ENCODE assay signal across 17 mouse cellular contexts in the genomic region with DNA sequence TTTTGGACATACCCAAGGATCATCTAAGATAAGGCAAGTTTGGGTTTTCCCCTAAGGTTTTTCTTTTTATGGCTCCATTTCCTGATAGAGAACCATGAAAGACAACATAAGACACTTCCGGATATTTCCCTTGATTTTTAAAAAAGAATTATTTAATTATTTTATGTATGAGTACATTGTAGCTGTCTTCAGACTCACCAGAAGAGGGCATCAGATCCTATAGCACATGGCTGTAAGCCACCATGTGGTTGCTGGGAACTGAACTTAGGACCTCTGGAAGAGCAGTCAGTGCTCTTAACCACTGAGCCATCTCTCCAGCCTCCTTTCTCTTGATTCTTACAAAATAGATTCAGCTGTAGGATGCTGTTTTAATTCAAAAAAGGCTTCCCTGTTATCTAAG. TPM values are rescaled to one million over a fixed set of nuclear protein-coding genes. Genes with fewer than 3 reads are reported as not detected.
"Had no signal": no experiment of that assay in that cellular context is flagged by ENCODE, and none has a peak within 500 bp of the region (broad histone marks: within the 10 kb centered on the region; RNA-seq: fewer than 3 reads in every experiment).

No protein-coding gene starts in this region.

- H3K27me3 ChIP-seq: limb, embryonic 15.5 days; liver, embryonic 13.5 days; midbrain, embryonic 15.5 days had no signal

- ATAC-seq: intestine, postnatal 0 days; midbrain, embryonic 15.5 days had no signal

- H3K9ac ChIP-seq: limb, embryonic 15.5 days; liver, embryonic 13.5 days; midbrain, embryonic 15.5 days had no signal

- H3K4me3 ChIP-seq: limb, embryonic 15.5 days; liver, embryonic 13.5 days; megakaryocyte, embryonic 14.5 days; midbrain, embryonic 15.5 days had no signal

- H3K36me3 ChIP-seq: limb, embryonic 15.5 days; liver, embryonic 13.5 days; midbrain, embryonic 15.5 days had no signal

- H3K27ac ChIP-seq: limb, embryonic 15.5 days; liver, embryonic 13.5 days; macrophage; midbrain, embryonic 15.5 days had no signal

- H3K4me2 ChIP-seq: limb, embryonic 15.5 days; liver, embryonic 13.5 days; midbrain, embryonic 11.5 days; midbrain, embryonic 15.5 days had no signal

- H3K9me3 ChIP-seq: limb, embryonic 15.5 days; liver, embryonic 13.5 days; megakaryocyte, embryonic 14.5 days; midbrain, embryonic 15.5 days had no signal

- H3K4me1 ChIP-seq: limb, embryonic 15.5 days; liver, embryonic 13.5 days; megakaryocyte, embryonic 14.5 days had no signal

- DNase-seq: kidney, adult 8-10 months; kidney, postnatal 25 days; liver, embryonic 13.5 days; lung, adult 18-20 months; lung, postnatal 14 days; right cerebral cortex, postnatal 25 days; thymus, postnatal 4 days had no signal

RNA-seq across cellular contexts. Expression of gene Tbc1d21, which starts 28.5 kb away (rescaled TPM):
- polyA plus RNA-seq: intestine, postnatal 0 days; kidney, embryonic 16.5 days; limb, embryonic 11.5 days; limb, embryonic 15.5 days; liver, embryonic 13.5 days; macrophage; midbrain, embryonic 11.5 days; midbrain, embryonic 15.5 days; neural tube, embryonic 14.5 days; small intestine, adult 2 months had no signal

RNA-seq across cellular contexts. Expression of gene Loxl1, which starts 28.8 kb away (rescaled TPM):
- polyA plus RNA-seq: macrophage had no signal
